Mouse (Mus musculus): ENCODE results near the gene Olfr1331.
"Not testable (repeated sequence)": the region's sequence is repeated elsewhere in the genome, so short reads cannot be mapped to it uniquely, and the experiment has no call there.

The Olfr1331 gene

DNA sequence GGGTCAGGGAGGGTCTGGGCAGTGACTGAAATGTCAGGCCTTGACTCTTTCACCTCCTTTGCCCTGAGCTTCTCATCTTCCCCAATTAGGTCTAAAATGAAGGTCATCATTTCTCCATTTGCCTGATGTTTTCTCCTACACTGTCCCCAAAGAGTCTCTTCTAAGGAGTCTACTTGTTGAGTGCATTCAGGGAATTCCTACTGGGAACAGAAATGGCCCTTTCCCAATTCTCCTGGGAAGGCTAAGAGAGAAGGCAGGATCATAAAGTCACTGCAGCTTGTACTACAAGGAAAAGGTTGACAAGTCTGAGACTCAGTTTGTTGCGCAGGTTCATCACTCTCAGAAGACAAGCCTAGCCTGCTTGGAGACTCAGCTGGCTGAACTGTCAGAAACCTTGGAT, at the start of gene Olfr1331:
Gene Olfr1331 (plus strand): TSS at position 301 of the 400 bp plus-strand sequence.
- DNase-seq (ENCODE audit: low spot score in 2 of 2): no peak

DNA sequence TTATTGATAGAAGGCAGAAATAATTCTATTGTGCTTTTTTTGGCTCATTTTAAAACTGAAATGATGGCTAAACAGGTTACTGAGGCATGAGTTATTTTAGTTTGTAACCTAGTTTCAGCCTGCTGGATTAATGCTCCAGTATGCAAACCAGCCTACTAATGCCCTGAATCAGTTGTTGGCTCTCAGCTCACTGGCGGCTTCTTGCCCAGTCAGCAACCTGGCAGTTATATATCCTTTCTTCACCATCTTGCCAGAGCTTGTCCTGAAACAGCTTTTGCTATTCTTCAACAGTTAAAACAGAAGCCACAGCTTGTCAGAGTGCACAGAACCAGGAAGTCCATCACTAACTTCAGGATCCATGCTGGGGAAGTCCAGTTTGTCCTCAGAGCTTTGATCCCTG, 45.5 kb upstream of the Olfr1331 start:
- DNase-seq (ENCODE audit: low spot score in 2 of 2): no peak

DNA sequence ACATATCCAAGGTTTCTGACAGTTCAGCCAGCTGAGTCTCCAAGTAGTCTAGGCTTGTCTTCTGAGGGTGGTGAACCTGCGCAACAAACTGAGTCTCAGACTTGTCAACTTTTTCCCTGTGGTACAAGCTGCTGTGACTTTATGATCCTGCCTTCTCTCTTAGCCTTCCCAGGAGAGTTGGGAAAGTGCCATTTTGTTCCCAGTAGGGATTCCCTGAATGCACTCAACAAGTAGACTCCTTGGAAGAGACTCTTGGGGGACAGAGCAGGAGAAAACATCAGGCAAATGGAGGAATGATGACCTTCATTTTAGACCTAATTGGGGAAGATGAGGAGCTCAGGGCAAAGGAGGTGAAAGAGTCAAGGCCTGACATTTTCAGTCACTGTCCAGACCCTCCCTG, 28.3 kb upstream of the Olfr1331 start, which contains the start of gene Olfr1333:
Gene Olfr1333 (minus strand): TSS at position 101 of the 400 bp plus-strand sequence.
- no peak for DNase-seq (ENCODE audit: low spot score in 2 of 2)

DNA sequence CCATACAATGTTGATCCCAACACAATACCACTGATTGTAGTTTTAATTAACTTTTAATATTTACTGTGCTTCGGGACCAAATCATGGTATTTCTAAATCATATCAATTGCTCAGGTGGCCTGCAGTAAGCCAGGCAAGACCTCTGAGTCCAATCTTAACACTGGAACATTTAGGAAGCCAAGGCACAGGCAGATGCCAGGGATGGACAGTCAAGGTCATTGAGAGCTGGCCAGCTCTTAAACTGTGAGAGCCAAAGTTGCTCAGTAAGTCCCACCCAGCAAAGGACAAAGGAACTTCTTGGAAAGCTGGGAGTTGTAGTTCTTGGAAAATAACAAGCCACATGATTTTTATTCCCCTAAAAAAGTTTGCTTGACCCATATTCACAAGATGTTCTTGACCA, 2.7 kb upstream of the Olfr1331 start:
- no peak for DNase-seq (ENCODE audit: low spot score in 2 of 2)

DNA sequence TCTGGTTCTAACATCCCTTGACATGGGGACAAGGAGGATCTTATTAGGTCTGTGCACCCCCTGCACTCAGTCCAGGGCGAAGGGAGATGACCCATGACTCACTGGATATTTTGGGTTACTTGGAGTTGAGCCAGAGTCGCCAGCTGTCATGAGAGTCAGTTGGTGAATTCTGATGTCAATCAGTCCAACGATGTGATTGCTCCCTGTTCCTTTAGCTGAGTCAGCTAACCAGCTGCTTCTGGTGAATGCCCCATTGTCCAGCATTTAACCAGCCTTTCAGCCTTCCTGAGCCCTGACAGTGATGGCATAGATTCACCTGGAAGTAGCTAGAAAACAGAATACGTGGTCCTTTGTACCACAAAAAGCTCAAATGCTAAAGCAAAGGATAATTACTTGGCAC, 1.7 kb upstream of the Olfr1331 start:
- peak in 1 of 2 experiments; percentile 2 for DNase-seq (ENCODE audit: low spot score in 2 of 2)

DNA sequence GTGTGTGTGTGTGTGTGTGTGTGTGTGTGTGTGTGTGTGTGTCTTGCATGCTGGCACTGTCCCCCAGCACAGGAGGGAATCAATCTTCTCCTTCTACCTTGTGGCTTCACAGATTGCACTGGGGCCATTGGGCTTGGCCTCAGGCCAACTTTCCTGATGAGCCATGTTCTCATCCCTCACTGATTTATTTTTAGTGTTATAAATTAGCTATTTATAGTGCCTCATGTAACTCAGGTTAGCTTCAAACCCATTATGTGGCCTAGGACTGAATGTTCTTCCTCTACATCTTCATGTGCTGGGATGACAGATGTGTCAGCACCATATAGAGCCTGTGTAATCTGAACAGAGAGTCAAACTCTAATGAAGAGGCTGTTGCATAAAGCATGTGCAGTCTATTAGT, 3.1 kb downstream of the Olfr1331 start:
- peak in 1 of 2 experiments; percentile 1 for DNase-seq (ENCODE audit: low spot score in 2 of 2)

DNA sequence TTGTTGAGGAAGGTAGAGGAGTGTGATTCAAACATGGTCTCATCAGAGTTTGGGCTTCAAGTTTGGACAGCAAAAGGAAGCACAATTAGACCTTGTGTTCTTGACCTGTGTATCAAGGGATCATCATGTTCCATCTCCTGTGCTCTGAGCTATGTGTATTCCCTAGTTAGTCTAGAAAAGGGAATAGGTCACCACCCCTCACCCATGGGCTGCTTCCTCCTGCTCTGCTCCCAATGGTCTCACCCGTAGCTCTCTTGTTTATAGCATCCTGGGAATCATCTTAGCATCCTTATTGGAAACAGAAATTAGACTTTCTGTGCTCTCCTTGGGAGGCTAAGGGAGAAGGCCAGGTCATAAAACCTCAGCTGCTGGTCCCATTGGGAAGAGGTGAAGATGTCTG, 23.8 kb downstream of the Olfr1331 start, which contains the start of gene Olfr1330:
Gene Olfr1330 (plus strand): TSS at position 301 of the 400 bp plus-strand sequence.
- DNase-seq (ENCODE audit: low spot score in 2 of 2): no peak

DNA sequence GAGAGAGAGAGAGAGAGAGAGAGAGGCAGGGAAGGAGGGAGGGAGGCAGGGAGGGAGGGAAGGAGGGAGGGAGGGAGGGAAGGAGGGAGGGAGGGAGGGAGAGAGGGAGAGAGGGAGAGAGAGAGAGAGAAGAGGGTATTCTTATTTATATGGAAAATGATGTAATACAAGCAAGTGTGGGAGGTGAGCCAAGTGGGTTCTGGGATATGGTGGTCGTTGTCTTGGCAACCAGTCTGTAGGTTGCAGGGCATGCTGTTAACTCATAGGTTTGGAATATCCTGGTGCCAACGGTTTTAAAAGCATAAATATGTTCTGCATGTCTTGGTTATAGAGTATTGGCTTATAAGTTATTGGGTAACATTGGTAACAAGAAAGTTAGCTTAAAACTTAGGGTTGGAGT, 37.5 kb downstream of the Olfr1331 start:
- no peak for DNase-seq (ENCODE audit: low spot score in 2 of 2)

DNA sequence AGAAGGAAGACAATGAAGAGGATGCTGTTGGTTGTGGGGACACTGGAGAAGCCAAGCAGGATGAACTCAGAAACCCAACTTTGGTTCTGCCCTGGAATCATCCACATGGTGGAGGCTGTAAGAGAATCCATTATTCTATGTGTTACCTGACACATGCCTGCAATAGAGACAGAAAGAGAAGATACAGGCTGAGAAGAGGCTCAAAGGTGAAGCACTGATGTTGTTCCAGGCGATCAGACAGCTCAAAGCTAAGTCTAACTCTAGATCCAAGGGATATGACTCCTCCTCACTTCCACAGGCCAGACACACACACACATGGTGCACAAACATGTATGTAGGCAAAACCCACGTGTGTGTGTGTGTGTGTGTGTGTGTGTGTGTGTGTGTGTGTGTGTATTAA, 52.9 kb downstream of the Olfr1331 start, which contains the start of gene Olfr1329:
Gene Olfr1329 (minus strand): TSS at position 101 of the 400 bp plus-strand sequence.
- not testable (repeated sequence) for DNase-seq (ENCODE audit: low spot score in 2 of 2)

Measured in frontal cortex, postnatal 36 days (tissue).